In genomic region chr12:31267363-31267762, GRCm38 (mm10) we compare ENCODE assay signal across 11 mouse cellular contexts. TPM values are rescaled to one million over a fixed set of nuclear protein-coding genes. Genes with fewer than 3 reads are reported as not detected.
DNase-seq lines count a peak whose midpoint lies in the region; ATAC-seq and TF ChIP-seq lines count a peak whose summit lies in the region.
"Had no signal": no experiment of that assay in that cellular context is flagged by ENCODE, and none has a peak within 500 bp of the region (broad histone marks: within the 10 kb centered on the region; RNA-seq: fewer than 3 reads in every experiment).

No protein-coding gene starts in this region.

- intact Hi-C loops in heart, postnatal 10 days (cut with DNase I), result loop anchor here (2.0 to 5.0 kb wide), 2 partner anchors 35 to 141 kb away; no protein-coding TSS in a partner anchor
- intact Hi-C loops in left cerebral cortex, adult 2 months (cut with DNase I), result loop anchor here (1.0 kb wide), 1 partner anchor 97 kb away; no protein-coding TSS in a partner anchor

- H3K9ac ChIP-seq in heart, embryonic 13.5 days, result peak overlapping the region; percentile 95
- H3K9ac ChIP-seq in lung, embryonic 15.5 days, result no peak overlapping the region
- peak overlapping the region; percentile 72 for H3K9ac ChIP-seq in intestine, embryonic 14.5 days (ENCODE audit: low read length)
- no peak overlapping the region for H3K9ac ChIP-seq in stomach, embryonic 15.5 days

- H3K4me2 ChIP-seq in heart, embryonic 13.5 days, result peak overlapping the region; percentile 72
- peak overlapping the region; percentile 66 for H3K4me2 ChIP-seq in lung, embryonic 15.5 days
- H3K4me2 ChIP-seq in intestine, embryonic 14.5 days (ENCODE audit: low read length), result peak overlapping the region; percentile 59
- peak overlapping the region; percentile 80 for H3K4me2 ChIP-seq in stomach, embryonic 15.5 days

- peak overlapping the region; percentile 68 for H3K27ac ChIP-seq in heart, embryonic 13.5 days (replicated peaks)
- no peak overlapping the region for H3K27ac ChIP-seq in lung, embryonic 15.5 days
- H3K27ac ChIP-seq in intestine, embryonic 14.5 days (ENCODE audit: low read depth), result peak overlapping the region; percentile 36; the same call in 1 of the 2 replicates
- no peak overlapping the region for H3K27ac ChIP-seq in stomach, embryonic 15.5 days
- no peak overlapping the region for H3K27ac ChIP-seq in left cerebral cortex, adult 2 months

- peaks cover 46% of the 10 kb centered on the region for H3K36me3 ChIP-seq in heart, embryonic 13.5 days
- peaks cover 17% of the 10 kb centered on the region for H3K36me3 ChIP-seq in lung, embryonic 15.5 days
- H3K36me3 ChIP-seq in intestine, embryonic 14.5 days (ENCODE audit: control insufficient read depth, insufficient read depth, low read length), result peaks cover 44% of the 10 kb centered on the region
- H3K36me3 ChIP-seq in stomach, embryonic 15.5 days, result peaks cover 4% of the 10 kb centered on the region; the same call in 1 of the 2 replicates

- TF ChIP-seq CTCF in left cerebral cortex, adult 2 months (IDR thresholded peaks at IDR 0.05), result no peak

- H3K27me3 ChIP-seq in heart, embryonic 13.5 days (replicated peaks), result no peaks in the 10 kb centered on the region
- no peaks in the 10 kb centered on the region for H3K27me3 ChIP-seq in lung, embryonic 15.5 days
- no peaks in the 10 kb centered on the region for H3K27me3 ChIP-seq in intestine, embryonic 14.5 days (replicated peaks; ENCODE audit: control insufficient read depth, insufficient read depth, low read length)
- H3K27me3 ChIP-seq in stomach, embryonic 15.5 days (replicated peaks), result no peaks in the 10 kb centered on the region
- H3K27me3 ChIP-seq: CH12.LX had no signal

- H3K9me3 ChIP-seq in heart, embryonic 13.5 days, result no peaks in the 10 kb centered on the region
- no peaks in the 10 kb centered on the region for H3K9me3 ChIP-seq in lung, embryonic 15.5 days
- no peaks in the 10 kb centered on the region for H3K9me3 ChIP-seq in intestine, embryonic 14.5 days (ENCODE audit: control insufficient read depth, low read length)
- no peaks in the 10 kb centered on the region for H3K9me3 ChIP-seq in stomach, embryonic 15.5 days

- H3K4me1 ChIP-seq in heart, embryonic 13.5 days, result peaks cover 84% of the 10 kb centered on the region
- peaks cover 69% of the 10 kb centered on the region for H3K4me1 ChIP-seq in lung, embryonic 15.5 days
- H3K4me1 ChIP-seq in intestine, embryonic 14.5 days (replicated peaks; ENCODE audit: control insufficient read depth, insufficient read depth, low read length), result peaks cover 65% of the 10 kb centered on the region
- peaks cover 33% of the 10 kb centered on the region for H3K4me1 ChIP-seq in stomach, embryonic 15.5 days

- peak overlapping the region; percentile 76 for H3K4me3 ChIP-seq in heart, embryonic 13.5 days
- H3K4me3 ChIP-seq in lung, embryonic 15.5 days, result peak overlapping the region; percentile 60
- peak overlapping the region; percentile 84 for H3K4me3 ChIP-seq in intestine, embryonic 14.5 days (ENCODE audit: low read depth, low read length)
- peak overlapping the region; percentile 69 for H3K4me3 ChIP-seq in stomach, embryonic 15.5 days (replicated peaks)
- no peak overlapping the region for H3K4me3 ChIP-seq in left cerebral cortex, adult 2 months

- no peak for DNase-seq in heart, postnatal 10 days
- no peak for DNase-seq in lung, adult 18-20 months
- DNase-seq in intestine, embryonic 14.5 days (ENCODE audit: low spot score), result no peak
- DNase-seq in adipocyte (ENCODE audit: low spot score), result no peak
- DNase-seq in left cerebral cortex, adult 2 months (ENCODE audit: extremely low spot score in 1 of 2, low spot score in 2 of 2), result no peak

- ATAC-seq in heart, embryonic 13.5 days (ENCODE audit: extremely low read depth, insufficient number of reproducible peaks, low FRiP score, low TSS enrichment), result no peak
- ATAC-seq in lung, embryonic 15.5 days (ENCODE audit: borderline replicate concordance, extremely low read depth, low FRiP score, low TSS enrichment), result no peak
- no peak for ATAC-seq in intestine, embryonic 14.5 days (replicated peaks; ENCODE audit: low FRiP score, low TSS enrichment, low read depth)
- ATAC-seq in stomach, embryonic 15.5 days (ENCODE audit: insufficient read depth, low FRiP score, low read depth), result no peak

- WGBS in heart, embryonic 13.5 days, result 18% methylated on average over 4 of the region's 4 CpGs
- 25% methylated on average over 4 of the region's 4 CpGs for WGBS in lung, embryonic 15.5 days
- WGBS in intestine, embryonic 14.5 days, result 25% methylated on average over 4 of the region's 4 CpGs
- WGBS in stomach, embryonic 15.5 days, result 25% methylated on average over 4 of the region's 4 CpGs

RNA-seq across cellular contexts. Expression of gene Lamb1, which starts 2.3 kb away (rescaled TPM):
- 90.6 and 91.3 TPM in 2 replicates for polyA plus RNA-seq in heart, embryonic 13.5 days (2015; fragmentation: Nextera tagmentation; extraction: Ambion mirVana)
- total RNA-seq in heart, postnatal 10 days (2021), result 100 to 1,000 TPM; 250 to 255 TPM
- 111 and 118 TPM in 2 replicates for polyA plus RNA-seq in lung, embryonic 15.5 days (2015; fragmentation: Nextera tagmentation; extraction: Ambion mirVana)
- 96.3 and 102 TPM in 2 replicates for polyA plus RNA-seq in intestine, embryonic 14.5 days (2014; fragmentation: Nextera tagmentation; extraction: Ambion mirVana)
- polyA plus RNA-seq in stomach, embryonic 15.5 days (2015; fragmentation: Nextera tagmentation; extraction: Ambion mirVana), result 83.4 and 94.1 TPM in 2 replicates
- 10 to 100 TPM; 16.8 to 17.1 TPM for total RNA-seq in left cerebral cortex, adult 2 months (2021)
- total RNA-seq: megakaryocyte-erythroid progenitor cell, adult 5-6 weeks had no signal

RNA-seq across cellular contexts. Expression of gene Gm6993, which starts 26.8 kb away (rescaled TPM):
- polyA plus RNA-seq in heart, embryonic 13.5 days (2015; fragmentation: Nextera tagmentation; extraction: Ambion mirVana), result not detected in 2 replicates
- total RNA-seq in heart, postnatal 10 days (2021), result not detected
- polyA plus RNA-seq in lung, embryonic 15.5 days (2015; fragmentation: Nextera tagmentation; extraction: Ambion mirVana), result not detected in 2 replicates
- polyA plus RNA-seq in intestine, embryonic 14.5 days (2014; fragmentation: Nextera tagmentation; extraction: Ambion mirVana), result not detected in 2 replicates
- not detected in 2 replicates for polyA plus RNA-seq in stomach, embryonic 15.5 days (2015; fragmentation: Nextera tagmentation; extraction: Ambion mirVana)
- not detected for total RNA-seq in left cerebral cortex, adult 2 months (2021)
- total RNA-seq: CH12.LX; gastrocnemius, postnatal 4 days; megakaryocyte-erythroid progenitor cell, adult 5-6 weeks had no signal

Comparison
In these comparisons a context has a peak if more than half of its experiments do, and no peak if none do; other contexts are left out.
1. H3K27ac ChIP-seq: peak in heart, embryonic 13.5 days (single experiment) and intestine, embryonic 14.5 days (single experiment); none in lung, embryonic 15.5 days (single experiment), stomach, embryonic 15.5 days (single experiment) and left cerebral cortex, adult 2 months (single experiment).
2. H3K9ac ChIP-seq: peak in heart, embryonic 13.5 days (single experiment) and intestine, embryonic 14.5 days (single experiment); none in lung, embryonic 15.5 days (single experiment) and stomach, embryonic 15.5 days (single experiment).
3. Peak in every context shown above with its lines, with median percentiles within 50 percentile points of each other: H3K4me2 ChIP-seq.